Mouse (Mus musculus): ENCODE measurements at regions not wholly inside any gene's neighbourhood (a gene's known extent, or its start where the extent isn't known, plus 50 kb on each side); places are given as distances from the start of the nearest gene placed in this dataset.

GRCm38 (mm10) chr11:66813310-66813709 is 98.5 kb upstream of the Pirt start:
- no peak for TF ChIP-seq CTCF (IDR thresholded peaks at IDR 0.05)
- TF ChIP-seq EP300 (IDR thresholded peaks at IDR 0.05), result no peak
